Mouse (Mus musculus): Measurements from ENCODE around the gene Fto.

DNA sequence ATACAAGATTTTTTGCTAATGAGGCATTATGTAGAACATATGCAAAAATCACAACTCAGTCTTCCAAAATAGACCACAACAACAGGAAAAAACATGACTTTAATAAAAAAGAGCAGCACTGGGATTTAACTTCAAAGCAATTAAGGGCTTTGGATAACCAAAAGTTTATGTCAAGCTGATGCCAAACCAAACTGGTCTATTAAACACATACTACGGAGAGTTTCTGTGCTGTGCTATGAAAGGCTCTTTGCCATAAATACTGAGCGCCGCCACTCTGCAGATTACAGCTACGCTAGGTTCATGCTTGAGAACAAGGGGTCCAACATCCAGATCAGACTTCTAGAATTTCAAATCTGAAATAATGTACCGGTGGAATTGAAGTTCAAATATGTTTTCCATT, 17.5 kb upstream of the Fto start:
- TF ChIP-seq CTCF (IDR thresholded peaks at IDR 0.05; ENCODE audit: extremely low read depth, insufficient read depth, low read length) = no peak
- no peak for TF ChIP-seq POLR2A (IDR thresholded peaks at IDR 0.05; ENCODE audit: extremely low read depth, insufficient read depth, low read length)
